Mouse (Mus musculus) inflammation-experienced regulatory T-cells, adult 6 months (primary cell): ENCODE measurements at regions not wholly inside any gene's neighbourhood (a gene's known extent, or its start where the extent isn't known, plus 50 kb on each side); places are given as distances from the start of the nearest gene placed in this dataset.

Experiments used
- ATAC-seq: one replicate; pipeline ENCODE4 v1.8.0; 2017

DNA sequence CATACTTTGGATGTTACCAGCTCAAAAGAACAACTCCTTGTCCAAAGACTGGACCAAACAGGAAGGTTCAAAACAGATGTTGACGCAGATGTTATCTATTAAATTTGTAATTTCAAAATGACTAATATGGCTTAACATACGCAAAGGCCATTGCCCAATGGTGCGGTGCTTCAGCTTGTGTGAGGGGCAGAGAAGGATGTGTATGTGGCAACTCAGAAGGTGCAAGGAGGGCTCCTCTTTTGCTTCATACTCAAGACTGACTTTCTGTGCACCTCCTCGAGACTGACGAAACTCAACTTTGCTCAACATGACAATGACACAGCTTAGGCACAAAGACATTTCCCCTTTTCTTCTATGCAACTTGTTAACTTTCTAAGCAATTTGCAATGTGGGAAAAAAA is 186.3 kb upstream of the Thbs1 start:
- no peak for ATAC-seq

GRCm38 (mm10) chr2:117928062-117928461 is 183.6 kb upstream of the Thbs1 start:
- no peak for ATAC-seq

DNA sequence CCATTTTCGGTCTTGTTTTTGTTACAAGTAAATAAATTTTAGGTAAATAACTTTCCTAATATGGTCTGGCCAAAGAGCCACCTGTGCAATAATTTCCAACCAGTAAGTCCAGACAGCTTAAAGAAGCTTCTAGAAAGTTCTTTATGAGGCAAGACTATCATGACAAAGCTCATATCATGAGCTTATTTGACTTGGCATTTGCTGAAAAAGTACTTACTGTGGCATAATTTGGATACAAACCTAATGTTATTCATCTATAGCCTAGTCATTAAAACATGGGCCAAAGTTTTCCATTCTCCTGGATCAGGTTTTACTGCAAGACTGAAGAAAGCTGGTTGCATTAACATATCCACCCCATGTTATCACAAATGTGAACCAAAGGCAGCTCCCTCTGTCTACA is 182.1 kb upstream of the Thbs1 start:
- ATAC-seq = no peak

GRCm38 (mm10) chr2:117930895-117931537 is 180.7 kb upstream of the Thbs1 start:
- ATAC-seq = no peak

- no peak for ATAC-seq
Measured at GRCm38 (mm10) chr2:117936590-117936989, 175.1 kb upstream of the Thbs1 start.

- ATAC-seq = no peak
Measured at GRCm38 (mm10) chr2:117938283-117939049, 173.2 kb upstream of the Thbs1 start.

- ATAC-seq = no peak
Measured at GRCm38 (mm10) chr2:117941517-117942096, 170.1 kb upstream of the Thbs1 start.

DNA sequence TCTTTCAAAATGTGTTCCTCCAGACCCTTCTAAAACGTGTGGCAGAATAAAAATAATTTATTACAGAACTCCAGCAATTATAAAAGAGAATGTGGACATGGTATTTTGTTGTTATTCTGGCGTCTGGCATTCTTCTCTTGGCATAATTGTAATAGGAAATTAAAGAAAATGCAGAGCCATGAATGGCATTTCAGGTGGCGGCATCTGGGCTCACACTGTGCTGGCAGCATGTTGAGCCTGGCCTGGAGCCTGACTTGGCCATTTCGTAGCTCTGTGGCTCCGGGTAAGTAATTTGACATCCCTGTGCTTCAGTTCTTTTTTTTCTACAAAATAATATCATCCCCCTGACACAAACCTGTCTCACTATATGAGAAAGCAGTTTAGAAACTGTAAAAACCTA is 168.0 kb upstream of the Thbs1 start:
- ATAC-seq = no peak

GRCm38 (mm10) chr2:117944325-117944724 is 167.4 kb upstream of the Thbs1 start:
- no peak for ATAC-seq

DNA sequence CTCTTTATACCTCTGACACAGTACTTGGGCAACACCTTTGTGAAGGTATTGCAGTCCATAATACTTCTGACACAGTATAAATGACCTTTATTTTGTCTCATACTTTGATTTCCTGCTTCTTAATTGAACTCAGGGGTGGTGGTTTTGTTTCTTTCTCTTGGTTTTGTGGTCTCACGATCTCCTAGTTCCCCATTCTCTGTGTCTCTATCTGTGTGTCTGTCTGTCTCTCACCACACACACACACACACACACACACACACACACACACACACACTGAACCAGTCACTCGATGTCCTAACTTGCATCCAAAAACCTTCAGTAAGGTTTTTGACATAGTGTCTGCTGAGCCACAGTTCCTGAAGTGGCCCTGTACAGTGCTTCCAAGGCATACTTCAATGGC is 166.7 kb upstream of the Thbs1 start:
- ATAC-seq = no peak

GRCm38 (mm10) chr2:117950431-117951336 is 161.0 kb upstream of the Thbs1 start:
- no peak for ATAC-seq

DNA sequence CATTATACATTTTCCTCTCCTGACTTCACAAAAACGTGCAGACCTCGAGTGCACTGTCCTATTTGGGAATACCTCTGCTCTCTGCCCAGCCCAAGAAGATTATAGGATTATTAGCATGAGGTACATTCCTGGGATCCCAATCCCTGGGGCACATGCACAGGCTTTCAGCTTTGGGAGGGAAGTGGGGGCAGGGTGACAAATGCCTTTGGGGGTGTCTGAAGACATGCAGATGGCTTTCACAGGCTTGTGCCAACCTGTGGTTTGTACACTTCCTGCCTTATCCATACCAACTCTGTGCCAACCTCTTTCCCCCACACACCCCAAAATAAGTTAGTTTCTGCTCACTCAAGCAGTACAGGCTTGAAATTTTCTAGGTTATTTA is 160.3 kb upstream of the Thbs1 start:
- ATAC-seq = no peak

DNA sequence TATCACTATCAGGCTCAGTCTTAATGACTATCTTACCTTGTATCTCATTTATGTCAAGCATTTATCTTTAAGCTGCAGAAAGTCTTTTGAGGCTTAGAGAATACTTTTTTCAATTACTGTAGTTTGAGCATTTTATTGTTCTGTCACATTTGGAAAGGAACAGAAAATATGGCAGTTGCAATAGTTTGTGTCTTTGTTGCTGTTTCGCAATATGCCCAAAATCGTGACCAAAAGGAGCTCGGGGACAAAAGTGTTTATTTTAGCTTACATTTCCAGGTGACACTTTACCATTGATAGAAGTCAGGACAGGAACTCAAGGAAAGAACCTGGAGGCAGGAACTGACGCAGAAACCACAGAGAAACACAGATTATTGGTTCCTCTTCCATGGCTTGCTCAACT is 152.9 kb upstream of the Thbs1 start:
- no peak for ATAC-seq

DNA sequence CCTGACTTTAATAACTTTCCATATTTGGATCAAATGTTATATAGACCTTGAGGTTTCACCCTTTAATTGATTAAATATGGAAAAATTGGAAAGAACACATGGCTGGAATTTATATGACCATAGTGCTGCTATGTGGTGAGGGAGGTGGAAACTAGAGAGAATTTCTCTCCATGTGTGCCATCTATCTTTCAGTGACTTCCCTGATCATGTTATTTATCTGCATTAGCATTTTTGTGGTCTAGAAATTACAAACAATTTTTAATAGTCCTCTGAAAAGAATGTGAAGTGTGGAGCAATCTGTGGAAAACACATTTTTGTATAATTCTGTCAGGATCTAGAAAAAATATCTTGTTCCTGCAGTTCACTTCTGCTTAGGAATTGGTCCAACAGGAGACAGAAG is 152.2 kb upstream of the Thbs1 start:
- no peak for ATAC-seq

DNA sequence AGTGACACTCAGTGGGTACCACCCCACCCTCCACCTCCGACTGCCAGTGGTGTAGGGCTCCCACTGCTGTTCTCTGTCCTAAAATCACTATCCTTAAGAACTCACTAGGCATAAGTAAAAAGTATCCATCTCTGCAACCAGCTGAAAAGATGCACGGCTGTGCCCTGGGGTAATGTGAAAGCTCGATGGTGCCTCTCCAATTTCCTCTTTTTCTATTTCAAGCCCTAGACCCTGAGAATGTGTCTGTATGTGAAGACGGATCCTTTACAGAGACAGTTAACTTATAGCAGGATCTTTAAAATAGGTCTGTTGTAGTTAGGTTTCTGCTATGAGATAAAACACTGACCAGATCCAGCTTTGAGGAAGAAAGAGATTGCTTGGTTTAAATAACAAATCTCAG is 149.1 kb upstream of the Thbs1 start:
- ATAC-seq = no peak

- ATAC-seq = no peak
Measured at GRCm38 (mm10) chr2:117963526-117963925, 148.2 kb upstream of the Thbs1 start.

- ATAC-seq = no peak
Measured at GRCm38 (mm10) chr2:117965758-117966157, 145.9 kb upstream of the Thbs1 start.

GRCm38 (mm10) chr2:117968731-117969130 is 142.9 kb upstream of the Thbs1 start:
- no peak for ATAC-seq

GRCm38 (mm10) chr2:117970631-117971030 is 141.0 kb upstream of the Thbs1 start:
- no peak for ATAC-seq

DNA sequence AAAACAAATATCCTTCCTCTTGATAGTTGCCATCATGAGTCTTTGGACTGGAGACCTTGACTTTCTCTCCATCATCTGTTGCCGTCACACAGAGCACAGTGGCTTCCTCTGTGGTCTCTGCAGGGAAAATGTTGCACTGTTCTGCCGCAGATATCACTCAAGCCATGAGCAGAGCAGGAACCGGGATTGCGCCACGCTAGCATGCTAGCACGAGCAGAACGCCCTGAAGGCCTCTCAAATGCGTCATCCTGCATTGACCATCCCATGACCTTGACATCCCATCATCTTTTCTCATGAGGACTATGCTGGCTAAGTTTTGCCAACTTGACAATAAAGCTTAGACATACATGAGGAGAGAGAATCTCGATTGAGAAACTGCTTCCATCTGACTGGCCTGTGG is 134.6 kb upstream of the Thbs1 start:
- ATAC-seq = no peak

- no peak for ATAC-seq
Measured at GRCm38 (mm10) chr2:117980856-117981255, 130.8 kb upstream of the Thbs1 start.

GRCm38 (mm10) chr2:117984569-117984968 is 127.1 kb upstream of the Thbs1 start:
- ATAC-seq = no peak
